Mouse (Mus musculus) kidney, postnatal 0 days (tissue): ENCODE measurements around the gene Gm10190. TPM values are rescaled to one million over a fixed set of nuclear protein-coding genes. Genes with fewer than 3 reads are reported as not detected.
A peak's percentile ranks its signal among the peaks of the same experiment; 100 is the strongest.
"Not testable (repeated sequence)": the region's sequence is repeated elsewhere in the genome, so short reads cannot be mapped to it uniquely, and the experiment has no call there.

ENCODE experiments used
- ATAC-seq: fragments of 200-750 bp; cut with Nextera tagmentation; replicated peaks from 2 replicates; pipeline ENCODE4 v1.8.0; 2017; ENCODE audit warnings: low read depth, moderate number of reproducible peaks, moderate TSS enrichment, moderate library complexity; ENCODE audit not compliant: low FRiP score
- DNase-seq: peaks from one replicate; pipeline ENCODE4 v3.0.0-alpha.2; 2016; ENCODE audit warnings: low spot score
- H3K27ac ChIP-seq: fragments of 300-500 bp; sonication (generic); 2 replicates; pipeline ENCODE4 v1.5.1; 2014; ENCODE audit warnings: mild to moderate bottlenecking
- H3K27me3 ChIP-seq: fragments of 300-500 bp; sonication (generic); 2 replicates; pipeline ENCODE4 v1.6.1; 2014; ENCODE audit warnings: low read length, mixed read lengths; ENCODE audit not compliant: insufficient read depth
- H3K36me3 ChIP-seq: fragments of 300-500 bp; sonication (generic); 2 replicates; pipeline ENCODE4 v1.6.1; 2014; ENCODE audit warnings: low read length, mixed read lengths; ENCODE audit not compliant: insufficient read depth
- H3K4me1 ChIP-seq: fragments of 300-500 bp; sonication (generic); replicated peaks from 2 replicates; pipeline ENCODE4 v1.6.1; 2014; ENCODE audit warnings: antibody characterized with exemption, low read length, mixed read lengths; ENCODE audit not compliant: insufficient read depth
- H3K4me2 ChIP-seq: fragments of 300-500 bp; sonication (generic); 2 replicates; pipeline ENCODE4 v1.6.1; 2014; ENCODE audit warnings: mild to moderate bottlenecking, low read length, moderate library complexity, mixed read lengths
- H3K4me3 ChIP-seq: fragments of 300-500 bp; sonication (generic); replicated peaks from 2 replicates; pipeline ENCODE4 v1.5.1; 2014; ENCODE audit warnings: low read depth, low read length
- H3K9ac ChIP-seq: fragments of 300-500 bp; sonication (generic); 2 replicates; pipeline ENCODE4 v1.6.1; 2014; ENCODE audit warnings: low read depth, low read length
- H3K9me3 ChIP-seq: fragments of 300-500 bp; sonication (generic); replicated peaks from 2 replicates; pipeline ENCODE4 v1.6.1; 2016; ENCODE audit warnings: low read length, inconsistent platforms, mixed read lengths
- CTCF ChIP-seq: IDR thresholded peaks from 2 replicates; pipeline ENCODE4 v1.5.1; 2016; ENCODE audit warnings: antibody characterized with exemption, low read depth, mild to moderate bottlenecking, moderate library complexity
- WGBS: fragments of 180-500 bp; shearing (Covaris S2); extraction: QIAGEN DNeasy Blood & Tissue Kit; methylation state at CpG from one replicate; pipeline ENCODE4 v1.1.7; 2014; 5-methylcytosine and 5-hydroxymethylcytosine counted together
- polyA plus RNA-seq: library from polyadenylated mRNA; unstranded; fragments of >200 nt; fragmentation: Nextera tagmentation; extraction: Ambion mirVana; gene quantifications from 2 replicates; pipeline ENCODE4 v1.2.1, GENCODE M21; 2015

The Gm10190 gene
- polyA plus RNA-seq, 1 experiment from 2014 or later = 2.6 TPM

GRCm38 (mm10) chr17:80390024-80390423 is 16.7 kb upstream of the Gm10190 start:
- Histone ChIP-seq H3K4me3 (no peak overlapping the region), H3K9ac (no peak overlapping the region), H3K36me3 (no peaks in the 10 kb centered on the region), H3K4me1 (no peaks in the 10 kb centered on the region), H3K27ac (no peak overlapping the region), H3K9me3 (no peaks in the 10 kb centered on the region), H3K4me2 (no peak overlapping the region), H3K27me3 (no peaks in the 10 kb centered on the region)
- TF ChIP-seq CTCF = no peak
- DNase-seq (no peak), ATAC-seq (no peak)
- WGBS = 74% methylated on average over 10 of the region's 10 CpGs

- no peak overlapping the region for H3K27ac ChIP-seq
- no peaks in the 10 kb centered on the region for H3K27me3 ChIP-seq
- no peaks in the 10 kb centered on the region for H3K36me3 ChIP-seq
- no peak overlapping the region for H3K4me2 ChIP-seq
- no peaks in the 10 kb centered on the region for H3K9me3 ChIP-seq
- H3K9ac ChIP-seq = no peak overlapping the region
- no peak for TF ChIP-seq CTCF
- H3K4me1 ChIP-seq = no peaks in the 10 kb centered on the region
- ATAC-seq = no peak
- H3K4me3 ChIP-seq = no peak overlapping the region
- 63% methylated on average over 1 of the region's 1 CpGs for WGBS
- DNase-seq = no peak
Measured at GRCm38 (mm10) chr17:80385671-80386070, 12.3 kb upstream of the Gm10190 start.

GRCm38 (mm10) chr17:80378386-80378785 is 5.0 kb upstream of the Gm10190 start:
- not testable (repeated sequence) for H3K9me3 ChIP-seq, H3K4me3 ChIP-seq, H3K4me2 ChIP-seq, H3K9ac ChIP-seq, H3K27me3 ChIP-seq, H3K27ac ChIP-seq, ATAC-seq, DNase-seq, H3K4me1 ChIP-seq, H3K36me3 ChIP-seq

GRCm38 (mm10) chr17:80373726-80374096 is 370 bp upstream of the Gm10190 start:
- no peak for TF ChIP-seq CTCF
- DNase-seq (peak; percentile 33), ATAC-seq (peak; percentile 74)
- H3K4me3 ChIP-seq = peak overlapping the region; percentile 37
- H3K4me1 ChIP-seq = peaks cover 9% of the 10 kb centered on the region
- H3K4me2 ChIP-seq = peak overlapping the region; percentile 82
- no peaks in the 10 kb centered on the region for H3K36me3 ChIP-seq
- H3K27ac ChIP-seq = peak overlapping the region; percentile 70; the same call in 1 of the 2 replicates
- H3K9ac ChIP-seq = peak overlapping the region; percentile 81
- H3K9me3 ChIP-seq = no peaks in the 10 kb centered on the region
- 24% methylated on average over 27 of the region's 29 CpGs for WGBS
- no peaks in the 10 kb centered on the region for H3K27me3 ChIP-seq

- Histone ChIP-seq H3K9me3 (no peaks in the 10 kb centered on the region), H3K27ac (no peak overlapping the region), H3K9ac (no peak overlapping the region), H3K4me3 (no peak overlapping the region), H3K27me3 (no peaks in the 10 kb centered on the region), H3K4me2 (no peak overlapping the region), H3K36me3 (no peaks in the 10 kb centered on the region), H3K4me1 (peaks cover 7% of the 10 kb centered on the region)
- ATAC-seq = no peak
- no peak for TF ChIP-seq CTCF
- DNase-seq = no peak
- 80% methylated on average over 9 of the region's 9 CpGs for WGBS
Measured at GRCm38 (mm10) chr17:80368606-80369005, 4.7 kb downstream of the Gm10190 start.

GRCm38 (mm10) chr17:80367276-80367675 is 6.1 kb downstream of the Gm10190 start:
- no peak for TF ChIP-seq CTCF
- H3K4me1 ChIP-seq = no peaks in the 10 kb centered on the region
- H3K27ac ChIP-seq = no peak overlapping the region
- no peak for DNase-seq
- H3K27me3 ChIP-seq = no peaks in the 10 kb centered on the region
- H3K4me2 ChIP-seq = no peak overlapping the region
- H3K9ac ChIP-seq = no peak overlapping the region
- WGBS = 88% methylated on average over 5 of the region's 5 CpGs
- no peak for ATAC-seq
- no peaks in the 10 kb centered on the region for H3K9me3 ChIP-seq
- no peak overlapping the region for H3K4me3 ChIP-seq
- H3K36me3 ChIP-seq = no peaks in the 10 kb centered on the region

- Histone ChIP-seq H3K4me2 (no peak overlapping the region), H3K36me3 (no peaks in the 10 kb centered on the region), H3K9me3 (no peaks in the 10 kb centered on the region), H3K27ac (no peak overlapping the region), H3K4me3 (no peak overlapping the region), H3K4me1 (no peaks in the 10 kb centered on the region), H3K9ac (no peak overlapping the region), H3K27me3 (no peaks in the 10 kb centered on the region)
- ATAC-seq (no peak), DNase-seq (no peak)
- 85% methylated on average over 8 of the region's 8 CpGs for WGBS
- no peak for TF ChIP-seq CTCF
Measured at GRCm38 (mm10) chr17:80360245-80360644, 13.1 kb downstream of the Gm10190 start.
